Mouse (Mus musculus) mesoderm, embryonic 11.5 days (tissue): ENCODE measurements around the gene Zfp280b.
"Not testable (repeated sequence)": the region's sequence is repeated elsewhere in the genome, so short reads cannot be mapped to it uniquely, and the experiment has no call there.

ENCODE experiments used
- DNase-seq: peaks from one replicate; pipeline ENCODE4 v3.0.0-alpha.2; 2012; ENCODE audit warnings: low read depth, low spot score

Zfp280b gene

DNA sequence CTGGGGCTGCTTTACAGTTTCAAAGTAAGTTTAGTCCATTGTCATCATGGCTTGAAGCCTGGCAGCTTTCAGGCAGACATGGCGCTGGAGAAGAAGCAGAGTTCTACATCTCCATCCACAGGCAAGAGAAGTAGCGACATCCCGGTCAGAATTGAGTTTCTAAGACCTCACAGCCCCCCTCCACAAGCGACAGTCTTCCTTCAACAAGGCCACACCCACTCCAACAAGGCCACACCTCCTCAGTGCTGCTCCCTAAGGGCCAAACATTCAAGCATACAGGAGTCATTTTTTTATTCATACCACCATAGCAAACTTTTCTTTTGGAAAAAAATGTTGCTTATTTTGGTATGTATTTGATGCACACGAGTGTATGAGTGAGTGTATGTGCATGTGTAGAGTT lies 2.0 kb upstream of the Zfp280b start:
- no peak for DNase-seq

DNA sequence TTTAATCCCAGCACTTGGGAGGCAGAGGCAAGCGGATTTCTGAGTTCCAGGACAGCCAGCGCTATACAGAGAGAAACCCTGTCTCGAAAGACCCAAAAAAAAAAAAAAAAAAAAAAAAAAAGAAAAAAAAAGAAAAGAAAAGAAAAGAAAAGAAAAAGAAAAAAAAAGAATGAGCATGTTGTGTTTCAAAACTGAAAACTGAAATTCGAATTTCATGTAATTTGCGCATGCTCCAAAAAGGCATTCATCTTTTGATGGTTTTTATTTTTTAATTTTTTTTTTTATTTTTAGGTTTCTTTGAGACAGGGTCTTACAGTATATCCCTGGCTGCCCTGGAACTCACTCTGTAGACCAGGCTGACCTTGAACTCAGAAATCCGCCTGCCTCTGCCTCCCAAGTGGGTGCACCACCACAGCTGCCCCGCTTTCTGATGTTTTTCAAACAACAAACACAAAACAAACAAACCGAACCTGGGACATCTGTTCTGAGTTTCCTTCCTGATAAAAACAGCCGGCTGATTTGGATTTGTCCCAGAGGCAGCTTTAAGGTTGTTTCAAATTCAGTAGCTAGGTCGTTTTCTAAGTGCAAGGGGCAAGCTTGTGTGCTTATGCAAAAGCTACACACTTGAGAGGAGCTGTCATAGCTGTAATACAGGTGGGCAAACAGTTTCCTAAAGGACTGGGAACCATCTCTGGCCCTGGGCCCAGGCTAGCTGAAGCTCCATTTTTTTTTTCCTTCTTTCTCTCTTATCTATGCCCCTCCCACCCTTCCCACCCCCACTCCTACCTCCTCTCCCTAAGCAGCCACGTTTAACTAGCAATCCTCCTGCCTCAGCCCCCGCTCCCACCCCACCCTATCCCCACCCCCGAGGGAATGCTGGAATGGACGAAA lies 694 bp upstream of the Zfp280b start:
- DNase-seq, result no peak

DNA sequence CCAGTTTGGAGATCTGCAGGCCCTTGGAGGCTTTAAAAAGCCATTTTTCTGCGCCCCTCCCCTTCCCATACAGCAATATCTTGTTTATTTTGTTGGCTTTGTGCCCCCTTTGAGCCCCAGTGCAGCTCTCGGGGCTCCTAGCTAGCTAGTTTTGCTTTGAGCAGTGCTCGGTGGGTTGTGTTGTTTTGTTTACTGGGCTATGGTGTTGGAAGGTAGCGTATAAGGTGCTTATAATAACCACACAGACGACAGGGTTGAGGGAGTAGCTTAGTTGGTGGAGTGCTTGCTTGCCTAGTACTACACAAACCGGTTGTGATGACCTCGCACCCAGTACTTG lies 637 bp downstream of the Zfp280b start:
- DNase-seq, result no peak

GRCm38 (mm10) chr10:76034001-76034600 lies 1.7 kb downstream of the Zfp280b start:
- no peak for DNase-seq

DNA sequence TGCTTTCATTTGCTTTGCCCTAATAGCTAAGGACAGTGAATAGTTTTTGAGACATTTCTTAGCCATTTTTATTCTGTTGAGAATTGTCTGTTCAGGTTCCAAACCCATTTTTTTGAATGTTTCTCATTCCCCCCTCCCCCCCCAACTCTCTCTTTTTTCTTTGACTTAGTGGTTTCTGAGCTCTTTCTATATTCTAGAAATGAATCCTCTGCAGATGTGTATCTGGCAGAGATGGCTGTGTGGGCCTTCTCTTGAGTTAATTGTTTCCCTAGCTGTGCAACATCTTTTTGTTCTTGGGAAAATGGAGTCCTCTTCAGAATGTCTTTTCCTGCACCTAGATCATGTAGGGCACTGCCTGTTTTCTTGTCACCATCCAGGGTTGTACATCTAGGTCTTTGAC lies 2.8 kb downstream of the Zfp280b start:
- no peak for DNase-seq

DNA sequence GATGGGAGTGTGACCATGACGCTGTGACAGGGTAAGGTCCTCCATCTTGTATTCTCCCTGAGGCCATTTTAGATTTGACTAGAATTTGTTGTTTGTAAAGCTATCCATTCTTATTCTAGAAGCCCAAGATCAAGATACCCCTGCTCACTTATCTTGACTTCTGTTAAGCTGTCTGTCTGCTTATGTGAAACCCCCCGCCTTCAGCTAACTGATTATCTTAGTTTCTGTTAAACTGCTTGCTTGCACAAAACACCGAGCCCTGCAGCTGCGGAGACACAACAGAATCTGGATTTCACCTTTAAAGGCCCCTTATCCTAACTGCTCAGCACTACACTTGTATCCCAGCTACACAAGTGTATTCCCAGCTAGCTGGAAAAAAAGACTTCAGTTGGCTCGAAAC lies 4.5 kb downstream of the Zfp280b start:
- DNase-seq, result no peak

DNA sequence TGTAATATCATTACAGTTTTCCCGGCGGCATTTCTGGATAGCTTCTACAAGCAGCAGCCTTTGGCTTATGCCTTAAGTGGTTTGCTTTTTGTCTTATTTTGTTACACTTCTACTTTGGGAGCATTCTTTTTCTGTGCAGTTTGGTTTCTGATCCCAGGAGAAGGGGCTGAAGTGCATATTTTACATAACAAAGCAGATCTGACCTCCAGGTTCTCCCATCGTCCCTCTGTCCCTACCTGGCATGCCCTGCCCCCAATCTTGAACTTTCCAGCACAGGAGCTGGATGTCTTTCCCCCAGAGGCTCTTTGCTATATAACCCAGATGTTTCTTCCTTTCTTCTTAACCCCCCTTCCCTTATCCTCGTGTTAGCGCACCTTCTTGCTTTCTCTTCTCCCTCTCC lies 12.9 kb downstream of the Zfp280b start:
- no peak for DNase-seq

DNA sequence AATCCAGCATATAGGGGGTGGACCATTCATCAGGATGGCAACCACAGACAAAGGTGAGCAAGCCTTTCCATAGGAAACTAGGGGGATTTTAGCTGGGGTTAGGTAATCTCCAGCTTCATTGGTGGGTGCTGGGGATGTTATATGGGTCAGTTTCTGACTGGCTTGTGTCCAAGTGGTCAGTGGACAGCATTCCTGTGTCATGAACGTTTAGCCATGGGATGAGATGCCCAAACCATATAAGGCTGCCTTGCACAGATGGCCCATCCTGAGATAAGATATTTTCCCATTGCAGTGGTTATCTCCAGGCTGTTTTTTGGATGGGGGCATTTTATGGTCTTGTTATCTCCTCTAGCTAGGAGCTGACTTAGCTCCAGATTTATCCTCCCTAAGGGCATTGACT lies 14.3 kb downstream of the Zfp280b start:
- DNase-seq, result no peak

GRCm38 (mm10) chr10:76047182-76047869 lies 14.9 kb downstream of the Zfp280b start:
- no peak for DNase-seq

DNA sequence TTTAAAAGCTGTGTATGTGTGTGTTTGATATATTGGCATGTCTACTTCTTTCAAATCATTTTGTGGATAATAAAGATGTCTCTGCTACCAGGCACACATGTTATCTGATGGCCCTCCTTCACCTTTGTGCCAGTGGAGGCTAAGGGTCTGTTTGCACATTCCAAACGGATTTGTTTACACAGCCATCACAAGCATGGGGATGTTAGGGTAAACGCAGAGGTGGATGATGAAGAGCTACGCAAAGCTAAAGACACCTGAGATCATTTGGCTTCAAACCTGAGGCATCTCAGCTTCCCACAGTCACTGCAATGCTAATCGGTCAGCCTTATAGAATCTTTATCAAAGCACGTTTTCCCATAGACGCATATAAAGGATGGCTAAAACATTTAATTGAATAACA lies 16.5 kb downstream of the Zfp280b start:
- DNase-seq, result no peak

GRCm38 (mm10) chr10:76051860-76052259 lies 19.4 kb downstream of the Zfp280b start:
- DNase-seq, result no peak

- no peak for DNase-seq
Observed at GRCm38 (mm10) chr10:76062439-76062838, 30.0 kb downstream of the Zfp280b start.

DNA sequence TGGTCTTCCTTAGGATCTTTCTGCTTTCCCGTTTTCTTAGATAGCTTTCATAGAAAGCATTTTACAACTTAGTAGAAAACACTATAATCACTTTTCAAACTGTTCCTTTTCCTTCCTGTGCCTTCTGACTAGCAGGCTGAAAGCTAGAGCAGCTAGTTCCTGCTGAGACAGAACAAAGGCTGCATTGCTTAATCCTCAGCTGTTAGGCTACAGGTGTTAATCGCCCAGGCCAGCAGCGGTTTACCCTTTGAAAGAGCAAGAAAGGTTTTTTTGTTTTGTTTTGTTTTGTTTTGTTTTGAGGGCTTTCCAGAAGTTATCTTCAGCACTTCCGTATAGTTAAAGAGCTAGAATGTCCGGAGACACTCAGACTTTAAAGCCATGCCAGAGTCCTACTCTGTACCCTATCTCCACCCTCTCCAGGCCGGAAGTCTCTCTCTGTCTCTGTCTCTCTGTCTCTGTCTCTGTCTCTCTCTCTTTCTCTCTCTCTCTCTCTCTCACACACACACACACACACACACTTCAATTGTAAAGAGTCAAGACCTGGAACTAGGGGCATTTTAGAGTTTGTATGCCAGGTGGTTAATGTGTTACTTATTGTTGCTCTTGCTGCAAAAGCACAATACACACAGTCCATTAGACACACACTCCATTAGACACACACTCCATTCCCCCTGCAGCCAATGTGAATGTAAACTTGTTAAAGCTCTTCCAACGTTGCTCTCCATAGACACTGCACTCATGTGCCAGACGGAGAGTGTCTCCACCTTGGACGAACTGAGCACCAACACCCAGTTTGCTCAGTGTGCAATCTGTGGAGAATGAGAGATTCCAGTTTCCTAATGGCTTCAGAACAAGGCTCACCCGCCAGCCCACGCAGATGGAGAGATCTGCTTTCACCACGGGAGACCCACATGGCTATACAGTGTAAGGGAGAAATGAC lies 35.5 kb downstream of the Zfp280b start:
- peak; percentile 12 for DNase-seq

DNA sequence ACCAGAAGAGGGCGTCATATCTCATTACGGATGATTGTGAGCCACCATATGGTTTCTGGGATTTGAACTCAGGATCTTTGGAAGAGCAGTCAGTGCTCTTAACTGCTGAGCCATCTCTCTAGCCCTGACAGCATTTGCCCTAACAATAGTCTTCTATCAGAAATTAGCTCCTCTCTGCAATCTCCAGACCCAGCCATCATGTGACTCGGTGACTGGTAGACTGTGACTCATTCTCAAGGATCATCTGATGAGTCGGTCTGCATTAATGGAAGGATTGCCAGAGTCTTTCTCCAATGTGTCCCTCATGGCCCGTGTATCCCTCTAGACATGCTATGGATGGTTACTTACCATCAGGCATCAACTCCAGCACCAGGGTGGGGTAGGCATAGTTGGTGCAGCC lies 39.6 kb downstream of the Zfp280b start:
- DNase-seq, result not testable (repeated sequence)

GRCm38 (mm10) chr10:76077008-76077407 lies 44.6 kb downstream of the Zfp280b start:
- not testable (repeated sequence) for DNase-seq
